In genomic region chr10:9907919-9908502, GRCm38 (mm10) we compare ENCODE assay signal across 12 mouse cellular contexts. TPM values are rescaled to one million over a fixed set of nuclear protein-coding genes. Genes with fewer than 3 reads are reported as not detected.
DNase-seq lines count a peak whose midpoint lies in the region; ATAC-seq and TF ChIP-seq lines count a peak whose summit lies in the region.
"Had no signal": no experiment of that assay in that cellular context is flagged by ENCODE, and none has a peak within 500 bp of the region (broad histone marks: within the 10 kb centered on the region; RNA-seq: fewer than 3 reads in every experiment).

No protein-coding gene starts in this region.

- TF ChIP-seq POLR2A in limb, embryonic 14.5 days (IDR thresholded peaks at IDR 0.05; ENCODE audit: borderline replicate concordance, extremely low read depth, insufficient read depth, insufficient read length) = no peak

- no peaks in the 10 kb centered on the region for H3K4me1 ChIP-seq in limb, embryonic 14.5 days (ENCODE audit: control insufficient read depth, insufficient read depth, low read length)
- H3K4me1 ChIP-seq in limb, embryonic 10.5 days = no peaks in the 10 kb centered on the region
- H3K4me1 ChIP-seq: liver, embryonic 12.5 days; neural tube, embryonic 15.5 days had no signal

- no peak overlapping the region for H3K4me3 ChIP-seq in limb, embryonic 14.5 days (replicated peaks; ENCODE audit: low read length)
- H3K4me3 ChIP-seq in limb, embryonic 10.5 days = no peak overlapping the region
- H3K4me3 ChIP-seq: liver, embryonic 12.5 days; neural tube, embryonic 15.5 days had no signal

- 70% methylated on average over 8 of the region's 8 CpGs for WGBS in limb, embryonic 14.5 days
- WGBS in limb, embryonic 10.5 days = 88% methylated on average over 8 of the region's 8 CpGs

- DNase-seq in adrenal gland, postnatal 10 days = peak; percentile 11
- DNase-seq in adrenal gland, adult 8-10 months = no peak
- DNase-seq in limb, embryonic 14.5 days (ENCODE audit: low spot score) = peak; percentile 40
- DNase-seq in limb, embryonic 10.5 days (ENCODE audit: low spot score) = no peak
- DNase-seq in heart, postnatal 10 days = peak; percentile 45 to 57
- no peak for DNase-seq in cerebellum, adult 9-11 months
- DNase-seq in c-Kit-positive CD71-positive TER-119-positive erythroid progenitor cells, embryonic 14.5 days (ENCODE audit: low spot score) = no peak

- no peaks in the 10 kb centered on the region for H3K27me3 ChIP-seq in limb, embryonic 14.5 days (ENCODE audit: control insufficient read depth, insufficient read depth, low read length)
- no peaks in the 10 kb centered on the region for H3K27me3 ChIP-seq in limb, embryonic 10.5 days (ENCODE audit: low read depth, poor library complexity, severe bottlenecking)
- H3K27me3 ChIP-seq: liver, embryonic 12.5 days; neural tube, embryonic 15.5 days had no signal

- intact Hi-C loops in heart, postnatal 10 days (cut with DNase I) = no loop called here

- H3K4me2 ChIP-seq in limb, embryonic 14.5 days (replicated peaks; ENCODE audit: low read depth, low read length, severe bottlenecking) = no peak overlapping the region
- H3K4me2 ChIP-seq: liver, embryonic 12.5 days; neural tube, embryonic 15.5 days had no signal

- H3K36me3 ChIP-seq in limb, embryonic 14.5 days (ENCODE audit: control insufficient read depth, insufficient read depth, low read length) = no peaks in the 10 kb centered on the region
- no peaks in the 10 kb centered on the region for H3K36me3 ChIP-seq in limb, embryonic 10.5 days
- H3K36me3 ChIP-seq: liver, embryonic 12.5 days; neural tube, embryonic 15.5 days had no signal

- ATAC-seq in limb, embryonic 14.5 days (ENCODE audit: low FRiP score, low read depth) = no peak
- peak; percentile 72 for ATAC-seq in megakaryocyte progenitor cell, adult 5-6 weeks (replicated peaks; ENCODE audit: poor library complexity)
- ATAC-seq: inflammation-experienced regulatory T-cells, adult 6 months; liver, embryonic 12.5 days; midbrain, embryonic 16.5 days had no signal

- no peaks in the 10 kb centered on the region for H3K9me3 ChIP-seq in limb, embryonic 14.5 days (ENCODE audit: control insufficient read depth, low read length)
- no peaks in the 10 kb centered on the region for H3K9me3 ChIP-seq in limb, embryonic 10.5 days (replicated peaks)
- H3K9me3 ChIP-seq: liver, embryonic 12.5 days; neural tube, embryonic 15.5 days had no signal

- no peak overlapping the region for H3K27ac ChIP-seq in limb, embryonic 14.5 days (replicated peaks; ENCODE audit: low read depth, low read length)
- H3K27ac ChIP-seq in limb, embryonic 10.5 days = no peak overlapping the region
- H3K27ac ChIP-seq: liver, embryonic 12.5 days; neural tube, embryonic 15.5 days had no signal

- no peak overlapping the region for H3K9ac ChIP-seq in limb, embryonic 14.5 days (ENCODE audit: low read depth, low read length, severe bottlenecking)
- H3K9ac ChIP-seq: liver, embryonic 12.5 days; neural tube, embryonic 15.5 days had no signal

RNA-seq across cellular contexts. Expression of gene Stxbp5, which starts 7.1 kb away (rescaled TPM):
- 10 to 100 TPM; 18.4 to 27.5 TPM for total RNA-seq in adrenal gland, postnatal 10 days (2021)
- total RNA-seq in adrenal gland, adult 8-10 months (2022) = 10 to 100 TPM; 29.1 to 43.0 (median 31.7) TPM
- 22.4 and 23.7 TPM in 2 replicates for polyA plus RNA-seq in limb, embryonic 14.5 days (2012; rRNA removed)
- polyA plus RNA-seq in limb, embryonic 14.5 days (2014; fragmentation: Nextera tagmentation; extraction: Ambion mirVana) = 7.2 and 8.2 TPM in 2 replicates
- 3.5 and 3.7 TPM in 2 replicates for polyA plus RNA-seq in limb, embryonic 10.5 days (2016; fragmentation: Nextera tagmentation; extraction: Ambion mirVana)
- total RNA-seq in heart, postnatal 10 days (2021) = 10 to 100 TPM; 12.5 to 13.5 TPM
- total RNA-seq in megakaryocyte progenitor cell, adult 5-6 weeks (2015) = 63.4 and 71.4 TPM in 2 replicates
- total RNA-seq in megakaryocyte progenitor cell, adult 5-6 weeks (2017) = 39.4 and 44.3 TPM in 2 replicates

Comparison
In these comparisons a context has a peak if more than half of its experiments do, and no peak if none do; other contexts are left out.
1. DNase-seq: peak in adrenal gland, postnatal 10 days (single experiment), limb, embryonic 14.5 days (single experiment) and heart, postnatal 10 days (2 of 2); none in adrenal gland, adult 8-10 months (single experiment), limb, embryonic 10.5 days (single experiment), cerebellum, adult 9-11 months (single experiment) and c-Kit-positive CD71-positive TER-119-positive erythroid progenitor cells, embryonic 14.5 days (single experiment).